Mouse (Mus musculus): ENCODE data around the gene Eps15l1. TPM values are rescaled to one million over a fixed set of nuclear protein-coding genes. Genes with fewer than 3 reads are reported as not detected.

Gene Eps15l1
- 55.7 TPM for polyA plus RNA-seq (2017; shearing (Covaris generic))

DNA sequence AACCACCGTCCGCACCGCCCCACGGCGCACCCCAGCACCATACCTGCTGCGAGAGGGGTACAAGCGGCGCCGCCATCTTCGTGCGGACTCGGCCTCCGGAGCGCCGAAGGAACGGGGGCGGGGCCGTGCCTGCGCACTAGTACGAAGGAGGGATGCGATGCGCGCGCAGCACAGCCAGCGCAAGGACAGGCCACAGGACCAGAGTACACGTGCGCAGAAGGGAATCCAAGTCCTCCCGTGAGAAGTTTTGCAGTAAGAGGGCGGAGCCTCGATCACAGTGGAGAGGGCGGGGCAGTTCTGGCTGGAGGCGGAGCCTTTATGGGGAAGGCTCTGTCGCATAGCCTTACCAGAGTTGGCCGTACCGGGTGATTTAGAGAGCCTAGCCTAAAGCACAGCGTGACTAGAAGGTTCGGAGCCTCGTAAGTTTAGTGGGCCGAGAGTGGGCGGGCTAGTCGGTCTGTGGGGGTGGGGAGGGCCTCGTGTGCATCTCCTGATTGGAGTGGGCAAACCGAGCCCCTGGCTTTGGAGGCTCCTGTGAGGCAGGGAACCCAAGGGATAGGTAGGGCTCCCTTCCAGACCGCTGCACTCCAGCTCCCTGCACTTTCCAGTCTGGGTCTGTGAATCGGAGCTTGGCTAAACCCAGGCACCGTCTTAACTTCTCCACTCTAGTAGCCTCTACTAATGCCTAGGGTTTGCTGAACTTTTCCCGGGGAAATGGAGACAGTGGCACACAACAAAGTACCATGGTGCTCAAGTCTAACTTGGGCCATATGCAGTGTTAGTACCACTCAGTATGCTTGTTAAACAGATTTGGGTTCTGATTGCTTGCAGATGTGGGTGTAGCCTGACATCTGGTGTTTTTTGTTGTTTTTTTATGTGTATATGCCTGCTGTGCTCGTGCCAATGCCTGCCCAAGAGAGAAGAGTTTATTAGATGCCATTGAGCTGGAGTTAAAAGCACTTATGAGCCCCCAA lies at the start of gene Eps15l1:
TSS of gene Eps15l1 (minus strand) at position 99 of the 974 bp plus-strand sequence.

DNA sequence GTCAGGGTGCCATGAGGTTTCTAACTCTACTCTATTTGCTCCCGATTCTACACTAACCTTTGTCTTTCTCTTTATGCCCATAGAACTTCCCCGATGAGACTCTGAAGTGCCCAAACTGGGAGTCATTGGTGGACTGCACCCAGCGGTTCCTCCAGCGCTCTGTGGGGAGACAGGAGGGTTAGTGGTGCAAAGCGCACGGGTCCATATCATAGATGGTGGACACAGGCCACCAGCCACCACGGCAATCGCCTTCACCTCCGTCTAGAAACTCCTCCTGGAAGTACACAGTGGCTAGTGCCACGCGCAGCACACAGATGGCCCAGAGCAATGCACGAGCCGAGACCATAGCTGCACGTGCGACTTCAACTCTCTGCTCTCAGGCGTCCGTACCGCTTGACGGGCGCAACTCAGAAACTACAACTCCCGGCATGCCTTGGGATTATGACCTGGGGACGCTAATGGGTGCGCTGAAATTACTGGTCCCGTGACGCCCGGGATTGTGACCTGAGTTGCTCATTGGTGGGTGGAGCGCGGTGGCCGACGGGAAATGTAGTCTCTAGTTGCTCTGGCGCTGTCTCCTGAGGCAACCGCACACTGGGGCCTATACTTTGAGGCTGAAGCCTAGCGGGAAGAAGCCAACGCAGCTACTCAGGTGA lies 22.2 kb upstream of the Eps15l1 start, which contains the start of the genes Calr3 and 1700030K09Rik:
TSS of gene Calr3 (minus strand) at position 533 of the 656 bp plus-strand sequence.
TSS of gene 1700030K09Rik (plus strand) at position 543 of the 656 bp plus-strand sequence.

DNA sequence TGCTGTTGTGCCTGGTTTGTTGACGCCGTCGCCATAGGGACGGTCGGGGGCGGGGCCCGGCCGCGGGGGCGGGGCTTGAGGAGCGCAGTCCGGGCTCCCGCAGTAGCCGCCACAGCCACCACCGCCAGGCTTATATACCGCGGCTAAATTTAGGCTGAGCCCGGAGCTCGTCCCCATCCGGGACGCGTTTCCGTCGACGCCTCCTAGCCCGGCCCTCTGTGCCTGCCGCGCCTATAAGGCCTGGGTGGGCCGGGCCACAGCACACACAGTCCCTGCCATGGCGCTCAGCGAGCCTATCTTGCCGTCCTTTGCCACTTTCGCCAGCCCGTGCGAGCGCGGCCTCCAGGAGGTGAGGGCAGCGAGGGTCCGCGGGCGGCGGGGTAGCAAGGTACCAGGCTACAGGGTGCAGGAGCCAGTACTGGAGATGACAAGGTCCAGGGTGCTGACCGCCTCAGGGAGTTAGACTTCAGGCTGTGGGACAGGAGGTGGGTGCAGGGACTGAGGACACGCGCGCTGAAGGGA lies 102.4 kb downstream of the Eps15l1 start, which contains the start of gene Klf2:
TSS of gene Klf2 (plus strand) at position 233 of the 522 bp plus-strand sequence.

DNA sequence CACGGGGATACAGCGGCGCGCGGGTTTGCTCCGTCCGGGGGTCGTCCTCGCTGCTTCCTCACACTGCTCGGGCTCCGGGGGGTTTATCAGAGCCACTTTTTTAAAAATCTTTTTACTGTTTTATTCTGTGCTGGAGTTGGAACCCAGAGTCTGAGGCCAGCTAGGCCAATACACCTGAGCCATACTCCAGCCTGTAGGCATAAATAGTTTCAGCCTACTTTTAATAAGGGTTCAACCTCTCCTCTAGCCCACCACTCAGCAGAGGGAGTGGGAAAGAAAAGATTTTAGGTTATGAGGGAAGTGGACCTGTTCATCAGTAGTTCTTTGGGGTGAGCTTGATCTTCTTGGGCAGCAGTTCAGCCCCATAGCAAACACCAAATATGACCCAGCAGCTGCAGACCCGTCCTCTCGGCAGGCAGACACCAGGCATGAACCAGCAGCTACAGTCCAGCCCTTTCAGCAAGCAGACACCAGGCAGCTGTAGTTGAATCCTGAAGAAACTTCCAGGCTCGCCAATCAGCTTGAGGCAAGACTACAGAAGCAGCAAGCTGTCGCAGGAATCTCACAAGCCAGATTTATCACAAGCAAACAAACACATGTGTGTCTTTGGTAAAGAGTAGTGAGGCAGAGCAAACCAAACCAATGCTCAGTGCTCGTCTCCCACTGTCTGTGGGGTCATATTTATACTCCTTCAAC lies 115.9 kb downstream of the Eps15l1 start, which contains the start of gene Gm10282:
TSS of gene Gm10282 (minus strand) at position 51 of the 696 bp plus-strand sequence.

Other genes with a start within 250 kb of the Eps15l1 start
- 36.2 TPM for gene Hsh2d, start 231.8 kb downstream of the Eps15l1 start, polyA plus RNA-seq (2017; shearing (Covaris generic))
- gene Cib3, start 208.6 kb downstream of the Eps15l1 start, polyA plus RNA-seq (2017; shearing (Covaris generic)) = not detected
- gene Gm11034, start 207.8 kb downstream of the Eps15l1 start, polyA plus RNA-seq (2017; shearing (Covaris generic)) = not detected
- 124 TPM for gene Fam32a, start 201.7 kb downstream of the Eps15l1 start, polyA plus RNA-seq (2017; shearing (Covaris generic))
- 191 TPM for gene Ap1m1, start 181.4 kb downstream of the Eps15l1 start, polyA plus RNA-seq (2017; shearing (Covaris generic))
- gene Gm10282, start 116.2 kb downstream of the Eps15l1 start, polyA plus RNA-seq (2017; shearing (Covaris generic)) = 3.6 TPM
- 663 TPM for gene Klf2, start 102.4 kb downstream of the Eps15l1 start, polyA plus RNA-seq (2017; shearing (Covaris generic))
- 0.81 TPM for gene Calr3, start 22.4 kb upstream of the Eps15l1 start, polyA plus RNA-seq (2017; shearing (Covaris generic))
- gene 1700030K09Rik, start 22.4 kb upstream of the Eps15l1 start, polyA plus RNA-seq (2017; shearing (Covaris generic)) = 9.3 TPM
- gene Cherp, start 53.8 kb upstream of the Eps15l1 start, polyA plus RNA-seq (2017; shearing (Covaris generic)) = 109 TPM
- gene Slc35e1, start 71.2 kb upstream of the Eps15l1 start, polyA plus RNA-seq (2017; shearing (Covaris generic)) = 54.4 TPM
- gene Med26, start 126.8 kb upstream of the Eps15l1 start, polyA plus RNA-seq (2017; shearing (Covaris generic)) = 19.1 TPM
- 57.7 TPM for gene Smim7, start 149.6 kb upstream of the Eps15l1 start, polyA plus RNA-seq (2017; shearing (Covaris generic))
- gene Tmem38a, start 150.6 kb upstream of the Eps15l1 start, polyA plus RNA-seq (2017; shearing (Covaris generic)) = 2.4 TPM
- 0.08 TPM for gene Nwd1, start 225.3 kb upstream of the Eps15l1 start, polyA plus RNA-seq (2017; shearing (Covaris generic))